Mouse (Mus musculus) forebrain, embryonic 10.5 days (tissue): ENCODE data around the gene Tmem63a. TPM values are rescaled to one million over a fixed set of nuclear protein-coding genes. Genes with fewer than 3 reads are reported as not detected.

Source experiments
- DNase-seq: peaks from one replicate; pipeline ENCODE4 v3.0.0-alpha.2; 2017; ENCODE audit warnings: low spot score; ENCODE audit errors: extremely low spot score
- H3K27ac ChIP-seq: fragments of 300-500 bp; sonication (generic); 2 replicates; pipeline ENCODE4 v1.5.1; 2016; ENCODE audit warnings: mild to moderate bottlenecking
- H3K27me3 ChIP-seq: fragments of 300-500 bp; sonication (generic); 2 replicates; pipeline ENCODE4 v1.6.1; 2016; ENCODE audit warnings: mild to moderate bottlenecking; ENCODE audit not compliant: poor library complexity, severe bottlenecking
- H3K36me3 ChIP-seq: fragments of 300-500 bp; sonication (generic); replicated peaks from 2 replicates; pipeline ENCODE4 v1.6.1; 2016; ENCODE audit warnings: mild to moderate bottlenecking, moderate library complexity
- H3K4me1 ChIP-seq: fragments of 300-500 bp; sonication (generic); 2 replicates; pipeline ENCODE4 v1.6.1; 2016
- H3K4me3 ChIP-seq: fragments of 300-500 bp; sonication (generic); 2 replicates; pipeline ENCODE4 v1.5.1; 2016; ENCODE audit warnings: mild to moderate bottlenecking, moderate library complexity
- H3K9me3 ChIP-seq: fragments of 300-500 bp; sonication (generic); 2 replicates; pipeline ENCODE4 v1.6.1; 2016; ENCODE audit warnings: mild to moderate bottlenecking, moderate library complexity
- WGBS: fragments of 180-500 bp; shearing (Covaris S2); methylation state at CpG from one replicate; pipeline ENCODE4 v1.1.7; 2016; 5-methylcytosine and 5-hydroxymethylcytosine counted together
- polyA plus RNA-seq: library from polyadenylated mRNA; unstranded; fragments of >200 nt; fragmentation: Nextera tagmentation; extraction: Ambion mirVana; gene quantifications from 2 replicates; pipeline ENCODE4 v1.2.1, GENCODE M21; 2016

Gene Tmem63a
- polyA plus RNA-seq, 1 experiment from 2014 or later = 2.1 TPM

GRCm38 (mm10) chr1:180911138-180911537 is 31.0 kb upstream of the Tmem63a start:
- Histone ChIP-seq H3K36me3 (peaks cover 36% of the 10 kb centered on the region), H3K9me3 (no peaks in the 10 kb centered on the region), H3K27me3 (no peaks in the 10 kb centered on the region), H3K27ac (no peak overlapping the region), H3K4me1 (peaks cover 16% of the 10 kb centered on the region), H3K4me3 (no peak overlapping the region)
- 53% methylated on average over 8 of the region's 8 CpGs for WGBS
- no peak for DNase-seq

DNA sequence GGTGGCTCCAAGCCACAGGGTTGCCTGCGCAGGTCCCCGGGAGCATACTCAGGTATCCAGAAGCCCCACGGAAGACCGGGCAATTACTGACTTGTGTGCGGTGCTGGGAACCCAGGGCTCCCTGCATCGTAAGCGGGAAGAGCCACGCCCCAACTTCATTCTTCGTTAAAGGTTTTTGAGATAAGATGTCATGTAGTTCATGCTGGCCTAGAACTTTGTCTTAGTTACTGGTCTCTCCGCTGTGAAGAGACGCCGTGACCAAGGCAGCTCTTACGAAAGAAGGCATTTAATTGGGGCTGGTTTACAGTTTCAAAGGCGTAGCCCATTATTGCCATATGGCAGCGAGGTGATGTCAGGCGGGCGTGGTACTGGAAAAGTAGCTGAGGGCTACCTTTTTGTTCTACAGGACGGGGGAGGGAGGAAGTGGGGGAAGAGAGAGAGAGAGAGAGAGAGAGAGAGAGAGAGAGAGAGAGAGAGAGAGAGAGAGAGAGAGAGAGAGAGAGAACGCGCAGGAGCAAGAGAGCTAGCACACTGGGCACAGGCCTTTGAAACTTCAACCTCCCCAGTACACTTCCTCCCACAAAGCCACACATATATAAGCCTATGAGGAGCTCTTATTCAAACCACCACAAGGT is 30.4 kb upstream of the Tmem63a start:
- Histone ChIP-seq H3K9me3 (no peaks in the 10 kb centered on the region), H3K4me1 (peaks cover 10% of the 10 kb centered on the region), H3K36me3 (peaks cover 30% of the 10 kb centered on the region), H3K4me3 (peak overlapping the region; percentile 12; the same call in 1 of the 2 replicates), H3K27ac (no peak overlapping the region), H3K27me3 (no peaks in the 10 kb centered on the region)
- WGBS = 64% methylated on average over 20 of the region's 20 CpGs
- DNase-seq = no peak

DNA sequence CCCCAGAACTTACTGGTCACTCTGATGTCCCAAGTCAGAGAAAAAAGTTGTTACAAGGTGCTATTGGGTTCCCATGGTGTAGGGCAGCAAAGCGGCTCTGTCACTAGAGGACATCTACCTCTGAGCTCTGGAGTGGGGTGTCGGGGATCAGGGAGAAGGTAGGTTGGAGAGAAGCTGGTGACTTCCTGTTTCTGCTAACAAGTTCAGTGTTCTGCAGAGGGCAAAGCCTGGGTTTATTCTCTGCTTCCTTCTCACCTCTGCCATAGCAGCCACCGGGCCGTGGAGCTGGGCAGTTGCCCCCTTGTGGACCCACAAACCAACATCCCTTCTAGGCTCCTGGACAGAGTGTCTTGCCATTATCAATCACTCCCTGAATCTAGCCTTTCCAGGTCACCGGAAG is 29.4 kb upstream of the Tmem63a start:
- peaks cover 20% of the 10 kb centered on the region for H3K36me3 ChIP-seq
- H3K4me1 ChIP-seq = peaks cover 10% of the 10 kb centered on the region
- H3K4me3 ChIP-seq = no peak overlapping the region
- H3K27ac ChIP-seq = no peak overlapping the region
- H3K9me3 ChIP-seq = no peaks in the 10 kb centered on the region
- H3K27me3 ChIP-seq = no peaks in the 10 kb centered on the region
- WGBS = 91% methylated on average over 5 of the region's 5 CpGs
- DNase-seq = no peak

DNA sequence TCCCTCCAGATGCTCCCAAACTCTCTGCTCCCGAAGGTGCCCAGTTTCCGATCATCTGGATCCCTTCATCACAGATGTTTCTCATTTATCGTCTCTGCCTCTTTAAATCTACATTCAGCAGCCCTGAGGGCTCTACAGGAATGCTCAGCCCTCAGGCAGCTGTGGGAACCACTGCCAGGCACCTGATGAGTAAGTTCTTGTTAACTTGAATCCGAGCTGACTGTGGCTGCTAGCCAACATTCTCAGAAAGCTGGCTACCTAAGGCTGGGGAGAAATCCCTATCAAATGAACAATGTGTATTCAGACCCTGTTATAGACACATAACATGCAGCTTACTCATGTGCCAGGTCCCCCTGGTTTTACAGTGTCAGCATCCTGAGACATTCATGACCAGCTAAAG is 28.3 kb upstream of the Tmem63a start:
- DNase-seq = no peak
- no peaks in the 10 kb centered on the region for H3K27me3 ChIP-seq
- H3K27ac ChIP-seq = no peak overlapping the region
- no peak overlapping the region for H3K4me3 ChIP-seq
- no peaks in the 10 kb centered on the region for H3K9me3 ChIP-seq
- 64% methylated on average over 4 of the region's 4 CpGs for WGBS
- peaks cover 10% of the 10 kb centered on the region for H3K36me3 ChIP-seq
- peaks cover 10% of the 10 kb centered on the region for H3K4me1 ChIP-seq

- Histone ChIP-seq H3K9me3 (no peaks in the 10 kb centered on the region), H3K27ac (no peak overlapping the region), H3K4me3 (no peak overlapping the region), H3K27me3 (no peaks in the 10 kb centered on the region), H3K4me1 (peaks cover 15% of the 10 kb centered on the region), H3K36me3 (no peaks in the 10 kb centered on the region)
- DNase-seq = no peak
- WGBS = 89% methylated on average over 11 of the region's 11 CpGs
Measured at GRCm38 (mm10) chr1:180916425-180916824, 25.7 kb upstream of the Tmem63a start.

- Histone ChIP-seq H3K27ac (no peak overlapping the region), H3K4me3 (no peak overlapping the region), H3K27me3 (no peaks in the 10 kb centered on the region), H3K36me3 (no peaks in the 10 kb centered on the region), H3K4me1 (peaks cover 10% of the 10 kb centered on the region; the same call in 1 of the 2 replicates), H3K9me3 (no peaks in the 10 kb centered on the region)
- no peak for DNase-seq
- WGBS = 64% methylated on average over 1 of the region's 1 CpGs
Measured at GRCm38 (mm10) chr1:180917053-180917452, 25.1 kb upstream of the Tmem63a start.

DNA sequence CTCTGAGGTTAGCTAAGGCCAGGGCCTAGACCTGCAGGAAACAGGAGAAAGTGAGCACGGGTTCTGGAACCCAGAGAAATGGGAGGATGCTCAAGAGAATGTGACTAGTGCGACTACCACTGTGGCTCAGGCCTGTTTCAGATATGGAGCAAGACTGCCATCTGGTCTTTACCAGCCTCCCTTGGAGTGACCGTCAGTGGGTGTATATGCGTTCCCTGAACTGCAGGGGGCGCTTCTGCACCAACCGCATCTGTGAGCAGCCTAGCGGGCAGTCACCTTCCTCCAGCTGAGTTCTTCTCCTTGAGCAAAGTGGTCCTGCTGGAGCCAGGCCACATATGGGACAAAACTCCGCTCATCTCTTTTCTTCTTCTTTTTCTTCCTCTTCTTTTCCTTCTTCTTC is 22.5 kb upstream of the Tmem63a start:
- no peak for DNase-seq

GRCm38 (mm10) chr1:180922273-180923048 is 19.7 kb upstream of the Tmem63a start:
- no peaks in the 10 kb centered on the region for H3K36me3 ChIP-seq
- H3K9me3 ChIP-seq = no peaks in the 10 kb centered on the region
- WGBS = 74% methylated on average over 6 of the region's 6 CpGs
- H3K27me3 ChIP-seq = no peaks in the 10 kb centered on the region
- no peak for DNase-seq
- peaks cover 10% of the 10 kb centered on the region; the same call in 1 of the 2 replicates for H3K4me1 ChIP-seq
- no peak overlapping the region for H3K4me3 ChIP-seq
- H3K27ac ChIP-seq = no peak overlapping the region

More for the DNA sequence above, 22.5 kb upstream of the Tmem63a start:
- Histone ChIP-seq H3K27ac (no peak overlapping the region), H3K27me3 (no peaks in the 10 kb centered on the region), H3K9me3 (no peaks in the 10 kb centered on the region), H3K4me3 (no peak overlapping the region), H3K4me1 (peaks cover 10% of the 10 kb centered on the region; the same call in 1 of the 2 replicates), H3K36me3 (no peaks in the 10 kb centered on the region)
- WGBS = 32% methylated on average over 8 of the region's 8 CpGs

DNA sequence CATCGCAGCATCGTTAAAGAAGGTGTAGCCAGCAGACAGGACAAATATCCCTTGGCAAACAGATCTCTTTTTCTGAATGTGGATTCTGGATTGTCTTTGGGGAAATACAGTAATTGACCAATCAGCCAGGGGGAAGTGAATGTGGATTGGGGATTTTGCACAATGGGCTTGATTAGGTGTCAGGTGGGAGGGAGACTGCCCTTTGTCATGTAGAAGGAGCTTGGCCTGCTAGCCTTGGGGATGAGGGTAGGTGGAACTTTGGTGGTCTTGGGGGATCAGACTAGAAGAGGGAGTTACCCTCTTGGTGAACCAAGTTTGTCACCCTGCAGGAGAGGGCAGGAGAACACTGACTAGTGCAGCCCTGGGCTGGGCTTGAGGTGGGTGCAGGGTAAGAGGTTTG is 17.4 kb upstream of the Tmem63a start:
- 39% methylated on average over 2 of the region's 2 CpGs for WGBS
- H3K27ac ChIP-seq = no peak overlapping the region
- 0 out of 2 replicates have a peak, but pooled peaks cover under 1% of the 10 kb centered on the region for H3K4me1 ChIP-seq
- no peaks in the 10 kb centered on the region for H3K27me3 ChIP-seq
- H3K9me3 ChIP-seq = no peaks in the 10 kb centered on the region
- H3K4me3 ChIP-seq = no peak overlapping the region
- H3K36me3 ChIP-seq = no peaks in the 10 kb centered on the region
- DNase-seq = no peak

DNA sequence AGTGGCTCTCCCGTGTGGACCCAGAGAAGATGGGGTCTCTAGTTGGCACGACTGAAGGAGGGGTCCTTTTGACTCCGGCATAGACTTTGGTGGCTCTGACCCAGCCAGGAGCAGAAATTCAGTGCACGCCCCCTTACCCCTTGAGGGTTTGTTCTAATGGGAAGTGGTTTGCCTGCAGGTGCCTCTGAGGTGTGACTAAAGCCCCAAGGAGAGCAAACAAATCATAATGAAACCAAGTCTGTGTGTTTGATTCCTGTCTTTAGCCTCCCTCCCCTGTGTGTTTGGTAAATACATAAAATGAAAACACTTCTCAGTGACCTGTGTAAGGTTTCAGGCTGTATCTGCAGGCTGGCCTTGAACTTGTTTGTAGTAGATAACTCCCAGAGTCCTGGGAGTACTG is 15.9 kb upstream of the Tmem63a start:
- Histone ChIP-seq H3K9me3 (no peaks in the 10 kb centered on the region), H3K36me3 (no peaks in the 10 kb centered on the region), H3K4me3 (no peak overlapping the region), H3K4me1 (no peaks in the 10 kb centered on the region), H3K27me3 (no peaks in the 10 kb centered on the region), H3K27ac (no peak overlapping the region)
- no peak for DNase-seq
- WGBS = 66% methylated on average over 4 of the region's 4 CpGs

- Histone ChIP-seq H3K36me3 (no peaks in the 10 kb centered on the region), H3K27me3 (peaks cover 19% of the 10 kb centered on the region), H3K4me3 (no peak overlapping the region), H3K27ac (no peak overlapping the region), H3K9me3 (no peaks in the 10 kb centered on the region), H3K4me1 (peaks cover 16% of the 10 kb centered on the region)
- DNase-seq = no peak
- WGBS = 75% methylated on average over 2 of the region's 2 CpGs
Measured at GRCm38 (mm10) chr1:180929599-180929998, 12.5 kb upstream of the Tmem63a start.

DNA sequence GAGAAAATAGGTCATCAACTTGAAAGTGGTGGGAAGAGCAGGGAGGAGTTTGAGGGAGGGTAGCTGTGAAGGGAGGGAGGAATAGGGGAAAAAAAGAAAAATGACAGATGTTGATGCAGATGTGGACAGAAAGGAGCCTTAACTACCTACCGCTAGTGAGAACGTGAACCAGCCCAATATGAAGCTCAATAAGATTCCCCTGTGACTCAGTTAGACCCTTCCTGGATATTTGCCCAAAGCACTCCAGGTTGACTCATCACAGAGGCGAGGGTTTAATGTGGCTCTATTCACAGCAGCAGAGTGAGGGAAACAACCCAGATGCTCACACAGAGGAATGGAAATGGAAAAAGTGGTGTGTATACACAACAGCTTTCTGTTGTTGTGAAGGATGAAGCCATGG is 11.0 kb upstream of the Tmem63a start:
- Histone ChIP-seq H3K27ac (no peak overlapping the region), H3K4me3 (no peak overlapping the region), H3K9me3 (no peaks in the 10 kb centered on the region), H3K36me3 (no peaks in the 10 kb centered on the region), H3K27me3 (peaks cover 34% of the 10 kb centered on the region), H3K4me1 (peaks cover 20% of the 10 kb centered on the region)
- no peak for DNase-seq
- WGBS = 86% methylated on average over 3 of the region's 3 CpGs

GRCm38 (mm10) chr1:180933659-180934058 is 8.5 kb upstream of the Tmem63a start:
- H3K4me3 ChIP-seq = no peak overlapping the region
- WGBS = 14% methylated on average over 6 of the region's 6 CpGs
- H3K4me1 ChIP-seq = peaks cover 37% of the 10 kb centered on the region
- no peak for DNase-seq
- H3K27ac ChIP-seq = no peak overlapping the region
- H3K36me3 ChIP-seq = no peaks in the 10 kb centered on the region
- H3K9me3 ChIP-seq = no peaks in the 10 kb centered on the region
- peaks cover 60% of the 10 kb centered on the region for H3K27me3 ChIP-seq
